Mouse (Mus musculus): Measurements from ENCODE around the gene Stard10.

GRCm38 (mm10) chr7:101394569-101394968 is 77.7 kb downstream of the Stard10 start:
- no peak for TF ChIP-seq CTCF (IDR thresholded peaks at IDR 0.05; ENCODE audit: low read depth, low read length)
- no peak for TF ChIP-seq POLR2A (IDR thresholded peaks at IDR 0.05; ENCODE audit: extremely low read depth, insufficient read depth, low read length)

All from liver, adult 2 months (tissue).